ENCODE assay signal across 8 mouse cellular contexts in the genomic region with DNA sequence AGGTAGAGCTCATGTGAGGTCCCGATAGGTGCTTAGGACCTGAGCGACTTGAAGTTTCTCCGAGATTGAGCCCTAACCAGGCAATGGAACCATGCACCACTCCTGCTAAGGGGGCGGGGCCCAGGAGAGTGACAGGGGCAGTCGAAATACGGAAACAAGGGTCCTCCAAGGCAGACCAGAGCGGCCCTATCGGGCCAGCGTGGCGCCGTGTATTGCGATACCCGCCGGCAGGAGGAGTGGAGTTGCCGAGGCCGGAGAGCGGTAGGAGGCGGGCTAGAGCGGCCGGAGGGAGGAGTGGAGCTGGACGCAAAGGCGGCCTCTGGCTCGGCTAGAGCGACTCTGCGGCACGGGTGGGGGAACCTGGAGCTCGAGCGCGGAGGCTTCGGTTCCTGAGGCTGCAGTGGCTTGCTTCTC. TPM values are rescaled to one million over a fixed set of nuclear protein-coding genes. Genes with fewer than 3 reads are reported as not detected.
DNase-seq lines count a peak whose midpoint lies in the region; ATAC-seq and TF ChIP-seq lines count a peak whose summit lies in the region.

No protein-coding gene starts in this region.

- H3K36me3 ChIP-seq in hindbrain, embryonic 10.5 days, result peaks cover 17% of the 10 kb centered on the region
- H3K36me3 ChIP-seq in lung, postnatal 0 days (ENCODE audit: insufficient read depth, low read length), result peaks cover 7% of the 10 kb centered on the region; the same call in 1 of the 2 replicates

- WGBS in hindbrain, embryonic 10.5 days, result under 1% methylated on average over 30 of the region's 30 CpGs
- 0% methylated on average over 30 of the region's 30 CpGs for WGBS in lung, postnatal 0 days

- no peak; the same call in 1 of the 2 replicates for TF ChIP-seq EP300 in lung, postnatal 0 days (IDR thresholded peaks at IDR 0.05)

- TF ChIP-seq CTCF in lung, postnatal 0 days (IDR thresholded peaks at IDR 0.05), result peak; percentile 88

- peak; percentile 94 for ATAC-seq in frontal cortex, adult (ENCODE audit: low TSS enrichment)
- peak; percentile 95 for ATAC-seq in lung, postnatal 0 days

- peak; percentile 96 for DNase-seq in MN1 (ENCODE audit: low spot score)
- peak; percentile 98 for DNase-seq in cerebellum, adult 9-10 months
- DNase-seq in hindbrain, embryonic 10.5 days (ENCODE audit: low spot score), result peak; percentile 97
- peak; percentile 98 for DNase-seq in layer of hippocampus, adult 9-11 months
- DNase-seq in lung, postnatal 0 days (ENCODE audit: low spot score), result peak; percentile 99
- DNase-seq in ovary, postnatal 14 days (ENCODE audit: low spot score), result peak; percentile 94
- DNase-seq in thymus, postnatal 14 days, result peak; percentile 98

- H3K27ac ChIP-seq in hindbrain, embryonic 10.5 days, result peak overlapping the region; percentile 85
- H3K27ac ChIP-seq in lung, postnatal 0 days (ENCODE audit: low read length), result peak overlapping the region; percentile 95

- H3K9me3 ChIP-seq in hindbrain, embryonic 10.5 days, result no peaks in the 10 kb centered on the region
- H3K9me3 ChIP-seq in lung, postnatal 0 days (ENCODE audit: low read length), result no peaks in the 10 kb centered on the region

- H3K9ac ChIP-seq in lung, postnatal 0 days (replicated peaks; ENCODE audit: low read depth), result peak overlapping the region; percentile 52

- peak overlapping the region; percentile 89 for H3K4me2 ChIP-seq in lung, postnatal 0 days (replicated peaks; ENCODE audit: low read depth, low read length)

- H3K4me1 ChIP-seq in hindbrain, embryonic 10.5 days (replicated peaks), result peaks cover 59% of the 10 kb centered on the region
- peaks cover 17% of the 10 kb centered on the region; the same call in 1 of the 2 replicates for H3K4me1 ChIP-seq in lung, postnatal 0 days (ENCODE audit: insufficient read depth, low read depth, low read length)

- H3K4me3 ChIP-seq in hindbrain, embryonic 10.5 days, result peak overlapping the region; percentile 76
- H3K4me3 ChIP-seq in lung, postnatal 0 days (ENCODE audit: low read depth, low read length), result peak overlapping the region; percentile 74

- H3K27me3 ChIP-seq in hindbrain, embryonic 10.5 days (ENCODE audit: insufficient read depth, poor library complexity, severe bottlenecking), result no peaks in the 10 kb centered on the region
- no peaks in the 10 kb centered on the region for H3K27me3 ChIP-seq in lung, postnatal 0 days (replicated peaks; ENCODE audit: insufficient read depth, low read length)

RNA-seq across cellular contexts. Expression of a gene that starts 1.4 kb away (rescaled TPM):
- 72.4 and 76.0 TPM in 2 replicates for polyA plus RNA-seq in hindbrain, embryonic 10.5 days (2016; fragmentation: Nextera tagmentation; extraction: Ambion mirVana)
- polyA plus RNA-seq in lung, postnatal 0 days (2015; fragmentation: Nextera tagmentation; extraction: Ambion mirVana), result 123 and 143 TPM in 2 replicates

RNA-seq across cellular contexts. Expression of a gene that starts 6.9 kb away (rescaled TPM):
- polyA plus RNA-seq in hindbrain, embryonic 10.5 days (2016; fragmentation: Nextera tagmentation; extraction: Ambion mirVana), result 0.13 and 0.29 TPM in 2 replicates
- polyA plus RNA-seq in lung, postnatal 0 days (2015; fragmentation: Nextera tagmentation; extraction: Ambion mirVana), result 3.2 and 4.3 TPM in 2 replicates

RNA-seq across cellular contexts. Expression of a gene that starts 19.9 kb away (rescaled TPM):
- 1,985 and 2,165 TPM in 2 replicates for polyA plus RNA-seq in hindbrain, embryonic 10.5 days (2016; fragmentation: Nextera tagmentation; extraction: Ambion mirVana)
- 2,947 and 3,302 TPM in 2 replicates for polyA plus RNA-seq in lung, postnatal 0 days (2015; fragmentation: Nextera tagmentation; extraction: Ambion mirVana)

RNA-seq across cellular contexts. Expression of a gene that starts 34.2 kb away (rescaled TPM):
- not detected in 2 replicates for polyA plus RNA-seq in hindbrain, embryonic 10.5 days (2016; fragmentation: Nextera tagmentation; extraction: Ambion mirVana)
- polyA plus RNA-seq in lung, postnatal 0 days (2015; fragmentation: Nextera tagmentation; extraction: Ambion mirVana), result not detected in 2 replicates

RNA-seq across cellular contexts. Expression of a gene that starts 34.3 kb away (rescaled TPM):
- polyA plus RNA-seq in hindbrain, embryonic 10.5 days (2016; fragmentation: Nextera tagmentation; extraction: Ambion mirVana), result not detected in 2 replicates
- polyA plus RNA-seq in lung, postnatal 0 days (2015; fragmentation: Nextera tagmentation; extraction: Ambion mirVana), result not detected in 2 replicates

Comparison
In these comparisons a context has a peak if more than half of its experiments do, and no peak if none do; other contexts are left out.
1. Peak in every context shown above with its lines: DNase-seq, ATAC-seq, H3K4me3 ChIP-seq and H3K27ac ChIP-seq.